Comparison of ENCODE assay signal across 8 mouse cellular contexts in genomic region chr15:51635129-51635920, GRCm38 (mm10).
A peak's percentile ranks its signal among the peaks of the same experiment; 100 is the strongest.
DNase-seq lines count a peak whose midpoint lies in the region; ATAC-seq and TF ChIP-seq lines count a peak whose summit lies in the region.
"Had no signal": no experiment of that assay in that cellular context is flagged by ENCODE, and none has a peak within 500 bp of the region (broad histone marks: within the 10 kb centered on the region; RNA-seq: fewer than 3 reads in every experiment).

No protein-coding gene starts in this region.

- intact Hi-C loops in left cerebral cortex, postnatal 4 days (cut with DNase I): no loop called here
- intact Hi-C loops in left cerebral cortex, adult 2 months (cut with DNase I): no loop called here

- H3K27me3 ChIP-seq in embryonic facial prominence, embryonic 10.5 days (replicated peaks; ENCODE audit: low read depth, poor library complexity, severe bottlenecking): no peaks in the 10 kb centered on the region
- H3K27me3 ChIP-seq in hindbrain, embryonic 11.5 days (ENCODE audit: control insufficient read depth, insufficient read depth, low read length): no peaks in the 10 kb centered on the region
- H3K27me3 ChIP-seq in neural tube, embryonic 11.5 days (ENCODE audit: control insufficient read depth, insufficient read depth, low read length): no peaks in the 10 kb centered on the region

- no peak overlapping the region for H3K27ac ChIP-seq in left cerebral cortex, adult 2 months
- no peak overlapping the region for H3K27ac ChIP-seq in embryonic facial prominence, embryonic 10.5 days (replicated peaks)
- no peak overlapping the region for H3K27ac ChIP-seq in hindbrain, embryonic 11.5 days (ENCODE audit: low read depth, low read length)
- H3K27ac ChIP-seq in neural tube, embryonic 11.5 days (ENCODE audit: low read depth, low read length): no peak overlapping the region

- no peaks in the 10 kb centered on the region for H3K36me3 ChIP-seq in embryonic facial prominence, embryonic 10.5 days (replicated peaks)
- H3K36me3 ChIP-seq in hindbrain, embryonic 11.5 days (ENCODE audit: control insufficient read depth, insufficient read depth, low read length): no peaks in the 10 kb centered on the region
- no peaks in the 10 kb centered on the region for H3K36me3 ChIP-seq in neural tube, embryonic 11.5 days (ENCODE audit: control insufficient read depth, insufficient read depth, low read length)

- no peak for TF ChIP-seq CTCF in left cerebral cortex, adult 2 months (IDR thresholded peaks at IDR 0.05)

- H3K9me3 ChIP-seq in embryonic facial prominence, embryonic 10.5 days: no peaks in the 10 kb centered on the region
- H3K9me3 ChIP-seq in hindbrain, embryonic 11.5 days (ENCODE audit: control insufficient read depth, low read length): no peaks in the 10 kb centered on the region
- H3K9me3 ChIP-seq in neural tube, embryonic 11.5 days (ENCODE audit: control insufficient read depth, low read length): no peaks in the 10 kb centered on the region

- H3K4me3 ChIP-seq in left cerebral cortex, adult 2 months: no peak overlapping the region; the same call in 1 of the 2 replicates
- H3K4me3 ChIP-seq in embryonic facial prominence, embryonic 10.5 days: peak overlapping the region; percentile 25; the same call in 1 of the 2 replicates
- H3K4me3 ChIP-seq in hindbrain, embryonic 11.5 days (ENCODE audit: low read depth, low read length): no peak overlapping the region
- no peak overlapping the region for H3K4me3 ChIP-seq in neural tube, embryonic 11.5 days (ENCODE audit: low read depth, low read length)

- DNase-seq in left cerebral cortex, postnatal 4 days: peak; percentile 34
- no peak for DNase-seq in left cerebral cortex, adult 2 months (ENCODE audit: extremely low spot score in 1 of 2, low spot score in 2 of 2)
- no peak for DNase-seq in embryonic facial prominence, embryonic 10.5 days (ENCODE audit: low spot score)
- DNase-seq in hindbrain, embryonic 11.5 days (ENCODE audit: low spot score): peak; percentile 17
- peak; percentile 19 for DNase-seq in neural tube, embryonic 11.5 days (ENCODE audit: low spot score)
- no peak for DNase-seq in left cerebral cortex, adult 11 months (ENCODE audit: low spot score)
- no peak for DNase-seq in thymus, postnatal 36 days
- DNase-seq: lung, adult 18-20 months had no signal

- peaks cover 5% of the 10 kb centered on the region; the same call in 1 of the 2 replicates for H3K4me1 ChIP-seq in embryonic facial prominence, embryonic 10.5 days
- H3K4me1 ChIP-seq in hindbrain, embryonic 11.5 days (replicated peaks; ENCODE audit: control insufficient read depth, insufficient read depth, low read length): no peaks in the 10 kb centered on the region
- no peaks in the 10 kb centered on the region for H3K4me1 ChIP-seq in neural tube, embryonic 11.5 days (ENCODE audit: control insufficient read depth, insufficient read depth, low read length)

- ATAC-seq in hindbrain, embryonic 11.5 days (ENCODE audit: low FRiP score): no peak
- no peak for ATAC-seq in neural tube, embryonic 11.5 days (ENCODE audit: insufficient read depth, low FRiP score, low TSS enrichment)

- H3K9ac ChIP-seq in hindbrain, embryonic 11.5 days (ENCODE audit: low read depth, low read length): 0 out of 2 replicates have a peak overlapping the region, but pooled peaks have one; percentile 17
- H3K9ac ChIP-seq in neural tube, embryonic 11.5 days (ENCODE audit: low read length): no peak overlapping the region

- H3K4me2 ChIP-seq in hindbrain, embryonic 11.5 days (replicated peaks; ENCODE audit: low read depth, low read length): peak overlapping the region; percentile 6; the same call in 1 of the 2 replicates
- no peak overlapping the region for H3K4me2 ChIP-seq in neural tube, embryonic 11.5 days (ENCODE audit: low read depth)

- 49% methylated on average over 21 of the region's 21 CpGs for WGBS in embryonic facial prominence, embryonic 10.5 days
- 50% methylated on average over 21 of the region's 21 CpGs for WGBS in hindbrain, embryonic 11.5 days
- 52% methylated on average over 21 of the region's 21 CpGs for WGBS in neural tube, embryonic 11.5 days

Comparison
In these comparisons a context has a peak if more than half of its experiments do, and no peak if none do; other contexts are left out.
1. DNase-seq: peak in left cerebral cortex, postnatal 4 days (single experiment), hindbrain, embryonic 11.5 days (single experiment) and neural tube, embryonic 11.5 days (single experiment); none in left cerebral cortex, adult 2 months (0 of 2), embryonic facial prominence, embryonic 10.5 days (single experiment), left cerebral cortex, adult 11 months (single experiment) and thymus, postnatal 36 days (0 of 2).